Mouse (Mus musculus) cerebellum, adult 2 months (tissue): ENCODE results near the gene Eefsec. TPM values are rescaled to one million over a fixed set of nuclear protein-coding genes. Genes with fewer than 3 reads are reported as not detected.

ENCODE experiments used
- DNase-seq, 2 experiments: peaks; one replicate each; pipeline ENCODE4 v3.0.0; 2021
- H3K27ac ChIP-seq: fragments of 200-500 bp; 2 replicates; pipeline ENCODE4 v1.5.1; 2012; ENCODE audit warnings: low read length, control low read depth, inconsistent platforms; ENCODE audit not compliant: insufficient read depth
- H3K27me3 ChIP-seq: fragments of 200-500 bp; 2 replicates; pipeline ENCODE4 v1.6.1; 2012; ENCODE audit warnings: inconsistent platforms, mild to moderate bottlenecking, low read length, moderate library complexity; ENCODE audit not compliant: control insufficient read depth, insufficient read depth
- H3K4me1 ChIP-seq: fragments of 200-500 bp; 2 replicates; pipeline ENCODE4 v1.6.1; 2011; ENCODE audit warnings: low read length; ENCODE audit not compliant: control insufficient read depth, insufficient read depth
- H3K4me3 ChIP-seq: fragments of 200-500 bp; replicated peaks from 2 replicates; pipeline ENCODE3; 2011; ENCODE audit warnings: mild to moderate bottlenecking, low read depth, low read length, control low read depth; ENCODE audit not compliant: insufficient read depth
- CTCF ChIP-seq: fragments of 200-500 bp; IDR thresholded peaks from 2 replicates; pipeline ENCODE4 v1.5.1; 2011; ENCODE audit warnings: low read depth, mild to moderate bottlenecking, control low read depth, low read length, moderate library complexity, borderline replicate concordance; ENCODE audit not compliant: insufficient read depth
- POLR2A ChIP-seq: fragments of 200-500 bp; IDR thresholded peaks from 2 replicates; pipeline ENCODE4 v1.6.1; 2011; ENCODE audit warnings: low read length, control low read depth, borderline replicate concordance; ENCODE audit not compliant: insufficient read depth
- WGBS: fragments of 180-500 bp; shearing (Covaris S2); methylation state at CpG from one replicate; pipeline ENCODE4 v1.1.7; 2018; 5-methylcytosine and 5-hydroxymethylcytosine counted together
- polyA plus RNA-seq: library from polyadenylated mRNA; depleted of rRNA; stranded (reverse); fragments of >200 nt; gene quantifications from 2 replicates; pipeline ENCODE4 v1.2.3, GENCODE M21; 2012

Eefsec gene
- polyA plus RNA-seq, 1 experiment = 17.0 TPM

- H3K4me3 ChIP-seq = no peak overlapping the region
- no peak for TF ChIP-seq CTCF
- no peak for TF ChIP-seq POLR2A
- peaks cover 25% of the 10 kb centered on the region for H3K4me1 ChIP-seq
- WGBS = 4% methylated on average over 7 of the region's 7 CpGs
- peak overlapping the region; percentile 40 for H3K27ac ChIP-seq
- DNase-seq = peak; percentile 80 to 88
- no peaks in the 10 kb centered on the region for H3K27me3 ChIP-seq
Measured at GRCm38 (mm10) chr6:88483111-88483510, 36.8 kb upstream of the Eefsec start.

- 31% methylated on average over 6 of the region's 6 CpGs for whole genome bisulfite sequencing
- no peak overlapping the region for H3K4me3 ChIP-seq
- no peak for DNase-seq
- H3K27me3 ChIP-seq = no peaks in the 10 kb centered on the region
- peaks cover 15% of the 10 kb centered on the region for H3K4me1 ChIP-seq
- no peak overlapping the region for H3K27ac ChIP-seq
- TF ChIP-seq CTCF (no peak), POLR2A (no peak)
Measured at GRCm38 (mm10) chr6:88480421-88480820, 34.1 kb upstream of the Eefsec start.

- WGBS = 67% methylated on average over 6 of the region's 6 CpGs
- TF ChIP-seq CTCF = no peak
- TF ChIP-seq POLR2A = no peak
Measured at GRCm38 (mm10) chr6:88469878-88470277, 23.5 kb upstream of the Eefsec start.

GRCm38 (mm10) chr6:88465181-88465920 lies 19.0 kb upstream of the Eefsec start, which contains the start of gene Ruvbl1:
Gene Ruvbl1, plus strand, starts transcription at chr6:88465409.
- peak; percentile 90 to 94 for DNase-seq
- H3K27me3 ChIP-seq = no peaks in the 10 kb centered on the region
- TF ChIP-seq CTCF = no peak
- peak; percentile 37; the same call in 1 of the 2 replicates for TF ChIP-seq POLR2A
- no peak within 1 kb of the TSS for H3K27ac ChIP-seq
- peaks cover 2% of the 10 kb centered on the region; the same call in 1 of the 2 replicates for H3K4me1 ChIP-seq
- H3K4me3 ChIP-seq = peak within 1 kb of the TSS; percentile 96
- under 1% methylated on average over 42 of the region's 42 CpGs for WGBS

More at GRCm38 (mm10) chr6:88469878-88470277, 23.5 kb upstream of the Eefsec start:
- Histone ChIP-seq H3K27ac (no peak overlapping the region), H3K4me3 (no peak overlapping the region), H3K4me1 (peaks cover 2% of the 10 kb centered on the region; the same call in 1 of the 2 replicates), H3K27me3 (no peaks in the 10 kb centered on the region)
- DNase-seq = no peak

GRCm38 (mm10) chr6:88454545-88454944 lies 8.2 kb upstream of the Eefsec start:
- WGBS = 73% methylated on average over 2 of the region's 2 CpGs
- H3K27ac ChIP-seq = no peak overlapping the region
- no peaks in the 10 kb centered on the region for H3K4me1 ChIP-seq
- no peaks in the 10 kb centered on the region for H3K27me3 ChIP-seq
- no peak for DNase-seq
- no peak overlapping the region for H3K4me3 ChIP-seq
- TF ChIP-seq CTCF (no peak), POLR2A (no peak)

- TF ChIP-seq CTCF = no peak
- no peak for TF ChIP-seq POLR2A
- no peaks in the 10 kb centered on the region for H3K27me3 ChIP-seq
- no peak overlapping the region for H3K4me3 ChIP-seq
- no peak for DNase-seq
- no peak overlapping the region for H3K27ac ChIP-seq
- 32% methylated on average over 4 of the region's 4 CpGs for WGBS
- H3K4me1 ChIP-seq = no peaks in the 10 kb centered on the region; the same call in 1 of the 2 replicates
Measured at GRCm38 (mm10) chr6:88447454-88447853, 1.1 kb upstream of the Eefsec start.

- no peak overlapping the region for H3K27ac ChIP-seq
- 13% methylated on average over 5 of the region's 5 CpGs for WGBS
Measured at GRCm38 (mm10) chr6:88445661-88446060, 678 bp downstream of the Eefsec start.

More at GRCm38 (mm10) chr6:88445661-88446060, 678 bp downstream of the Eefsec start:
- DNase-seq = no peak
- peak overlapping the region; percentile 81 for H3K4me3 ChIP-seq
- H3K4me1 ChIP-seq = no peaks in the 10 kb centered on the region; the same call in 1 of the 2 replicates
- H3K27me3 ChIP-seq = no peaks in the 10 kb centered on the region
- no peak for TF ChIP-seq POLR2A
- no peak for TF ChIP-seq CTCF
